Mouse (Mus musculus) CD8-positive naive resting alpha-beta T cell, adult 57 days (primary cell): ENCODE measurements around the gene Duxbl1. TPM values are rescaled to one million over a fixed set of nuclear protein-coding genes. Genes with fewer than 3 reads are reported as not detected.

Source experiments
- total RNA-seq: library from RNA; stranded (reverse); gene quantifications from one replicate; pipeline ENCODE4 v1.2.4, GENCODE M21; 2023

The Duxbl1 gene
- total RNA-seq, result not detected

GRCm38 (mm10) chr14:25978371-25979241, at the start of gene Duxbl1:
Duxbl1 (plus strand) TSS chr14:25978577.

GRCm38 (mm10) chr14:25938004-25938403, 40.4 kb upstream of the Duxbl1 start, which contains the start of gene Cphx1:
Cphx1 (plus strand) TSS chr14:25938304.

Other genes starting within 250 kb of the Duxbl1 start
- gene Zcchc24, start 209.5 kb upstream of the Duxbl1 start, total RNA-seq, result 2.5 TPM
- gene Anxa11, start 136.4 kb upstream of the Duxbl1 start, total RNA-seq, result 89.6 TPM
- gene Plac9a, start 75.5 kb upstream of the Duxbl1 start, total RNA-seq, result not detected
- gene Tmem254a, start 50.9 kb upstream of the Duxbl1 start, total RNA-seq, result 5.9 TPM
- gene Cphx1, start 40.3 kb upstream of the Duxbl1 start, total RNA-seq, result not detected
- gene Gm9780, start 64.1 kb downstream of the Duxbl1 start, total RNA-seq, result not detected
- 10.5 TPM for gene Tmem254c, start 88.8 kb downstream of the Duxbl1 start, total RNA-seq
- gene Cphx2, start 102.9 kb downstream of the Duxbl1 start, total RNA-seq, result not detected
- gene Cphx3, start 103.7 kb downstream of the Duxbl1 start, total RNA-seq, result not detected
- gene Duxbl2, start 139.8 kb downstream of the Duxbl1 start, total RNA-seq, result not detected
- gene Plac9b, start 203.9 kb downstream of the Duxbl1 start, total RNA-seq, result not detected
- 16.3 TPM for gene Tmem254b, start 228.5 kb downstream of the Duxbl1 start, total RNA-seq